Mouse (Mus musculus): Measurements from ENCODE around the gene Myl6b.

Gene Myl6b

DNA sequence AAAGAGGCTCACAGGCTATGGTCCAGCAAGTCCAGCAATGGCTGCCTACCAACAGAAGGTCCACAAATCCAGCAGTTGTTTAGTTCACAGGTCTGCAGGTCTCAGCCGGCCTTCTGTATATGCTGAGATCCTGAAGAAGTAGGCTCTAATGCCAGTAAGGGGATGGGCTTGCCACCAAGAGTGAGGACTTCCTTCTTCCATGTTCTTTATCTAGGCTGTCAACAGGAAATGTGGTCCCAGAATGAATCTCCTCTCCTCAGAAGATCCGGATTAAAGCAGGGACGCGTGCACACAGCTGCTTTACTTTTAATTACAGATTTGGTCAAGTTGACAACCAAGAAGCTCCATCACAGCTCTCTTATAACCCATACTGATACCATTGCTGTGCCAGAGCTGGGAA lies 53.1 kb downstream of the Myl6b start:
- no peak for DNase-seq (ENCODE audit: low spot score)

DNA sequence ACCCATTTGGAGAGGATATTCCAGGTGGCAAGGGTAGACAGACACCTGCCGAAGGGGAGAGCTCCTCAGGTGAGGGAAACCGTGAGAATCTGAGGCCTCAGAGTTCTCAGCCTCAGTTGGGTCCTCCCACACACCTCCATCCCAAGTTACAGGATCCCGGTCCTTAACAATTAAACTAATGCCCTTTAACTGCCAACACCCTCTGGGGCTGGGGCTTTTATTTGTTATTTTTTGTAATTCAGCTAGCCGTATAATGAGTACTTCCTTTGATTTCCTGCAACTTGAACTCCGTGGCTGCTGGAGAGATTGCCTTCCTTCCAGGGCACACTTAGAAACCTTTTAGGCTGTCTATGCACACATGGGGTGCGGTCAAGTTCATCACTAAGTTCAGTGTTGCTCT lies 54.1 kb downstream of the Myl6b start:
- no peak for DNase-seq (ENCODE audit: low spot score)
